Comparison of ENCODE assay signal across 20 mouse cellular contexts in the genomic region with DNA sequence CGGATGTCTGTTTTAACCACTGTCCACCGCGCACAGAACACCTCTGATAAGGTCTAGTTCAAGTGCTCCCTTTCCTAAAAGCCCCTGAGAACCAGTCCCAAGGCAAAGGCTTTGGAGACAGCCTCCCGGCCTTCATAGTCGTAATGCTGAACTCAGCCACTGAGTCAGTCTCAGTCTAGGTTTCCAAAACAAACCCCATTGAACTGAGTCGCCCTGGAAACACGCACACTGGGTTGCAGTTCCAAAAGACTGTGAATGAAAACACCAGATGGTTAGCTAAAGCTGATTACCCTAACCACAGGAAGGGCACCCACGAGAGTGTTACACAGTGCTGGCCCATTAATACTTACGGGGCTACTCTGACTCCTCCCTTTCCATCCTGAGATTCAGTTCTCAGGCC. TPM values are rescaled to one million over a fixed set of nuclear protein-coding genes. Genes with fewer than 3 reads are reported as not detected.
DNase-seq lines count a peak whose midpoint lies in the region; ATAC-seq and TF ChIP-seq lines count a peak whose summit lies in the region.
"Had no signal": no experiment of that assay in that cellular context is flagged by ENCODE, and none has a peak within 500 bp of the region (broad histone marks: within the 10 kb centered on the region; RNA-seq: fewer than 3 reads in every experiment).

No protein-coding gene starts in this region.

- H3K9ac ChIP-seq in stomach, postnatal 0 days (ENCODE audit: low read length), result no peak overlapping the region
- H3K9ac ChIP-seq: heart, embryonic 15.5 days; hindbrain, embryonic 14.5 days; lung, embryonic 14.5 days had no signal

- 88% methylated on average over 9 of the region's 9 CpGs for WGBS in stomach, postnatal 0 days

- ATAC-seq in stomach, postnatal 0 days (ENCODE audit: low FRiP score, low TSS enrichment), result no peak
- ATAC-seq: Patski had no signal

- no peak for TF ChIP-seq CTCF in stomach, postnatal 0 days (IDR thresholded peaks at IDR 0.05; ENCODE audit: low read depth)

- no peak overlapping the region for H3K27ac ChIP-seq in stomach, postnatal 0 days (replicated peaks)
- H3K27ac ChIP-seq: heart, embryonic 15.5 days; hindbrain, embryonic 14.5 days; macrophage had no signal

- H3K36me3 ChIP-seq in stomach, postnatal 0 days (ENCODE audit: control insufficient read depth, insufficient read depth, low read length), result 0 out of 2 replicates have a peak, but pooled peaks cover 2% of the 10 kb centered on the region
- H3K36me3 ChIP-seq: heart, embryonic 15.5 days had no signal

- no peaks in the 10 kb centered on the region for H3K4me1 ChIP-seq in stomach, postnatal 0 days (replicated peaks; ENCODE audit: control insufficient read depth, insufficient read depth)

- no peaks in the 10 kb centered on the region for H3K9me3 ChIP-seq in stomach, postnatal 0 days (ENCODE audit: control insufficient read depth, low read length)
- H3K9me3 ChIP-seq: heart, embryonic 15.5 days had no signal

- H3K4me2 ChIP-seq in stomach, postnatal 0 days (replicated peaks; ENCODE audit: low read depth), result no peak overlapping the region
- H3K4me2 ChIP-seq: heart, embryonic 15.5 days; hindbrain, embryonic 14.5 days; lung, embryonic 14.5 days had no signal

- intact Hi-C loops in heart, postnatal 14 days (cut with DNase I), result no loop called here

- DNase-seq in heart, adult 11 months, result peak; percentile 93
- no peak for DNase-seq in heart, postnatal 14 days
- peak; percentile 8 for DNase-seq in retina, postnatal 1 day
- no peak for DNase-seq in retina, embryonic 14.5 days (ENCODE audit: low spot score)
- DNase-seq in layer of hippocampus, adult 8-10 months (ENCODE audit: low spot score in 2 of 2), result peak; percentile 23
- DNase-seq in stomach, postnatal 0 days (ENCODE audit: low spot score), result no peak
- no peak for DNase-seq in cerebellum, postnatal 14 days
- DNase-seq: adrenal gland, postnatal 36 days; cerebellum, postnatal 36 days; gastrocnemius, postnatal 14 days; kidney, adult 8-10 months; kidney, postnatal 36 days; liver; lung, embryonic 14.5 days; midbrain, embryonic 14.5 days had no signal

- no peaks in the 10 kb centered on the region for H3K27me3 ChIP-seq in stomach, postnatal 0 days (ENCODE audit: control insufficient read depth, insufficient read depth, low read length)
- H3K27me3 ChIP-seq: CH12.LX; heart, embryonic 15.5 days; Patski had no signal

- no peak overlapping the region for H3K4me3 ChIP-seq in stomach, postnatal 0 days (ENCODE audit: low read depth, low read length)
- H3K4me3 ChIP-seq: heart, embryonic 15.5 days had no signal

- TF ChIP-seq EP300 in stomach, postnatal 0 days (optimal IDR thresholded peaks at IDR 0.05), result no peak

RNA-seq across cellular contexts. Expression of a gene that starts 51.2 kb away (rescaled TPM):
- 10 to 100 TPM; 25.3 to 26.8 TPM for total RNA-seq in heart, postnatal 14 days (2021)
- 1 to 10 TPM; 5.3 to 7.2 (median 6.8) TPM for total RNA-seq in layer of hippocampus, adult 8-10 months (2022)
- polyA plus RNA-seq in stomach, postnatal 0 days (2015; fragmentation: Nextera tagmentation; extraction: Ambion mirVana), result 22.9 and 25.8 TPM in 2 replicates

Comparison
In these comparisons a context has a peak if more than half of its experiments do, and no peak if none do; other contexts are left out.
1. DNase-seq: peak in heart, adult 11 months (single experiment), retina, postnatal 1 day (single experiment) and layer of hippocampus, adult 8-10 months (2 of 2); none in heart, postnatal 14 days (0 of 2), retina, embryonic 14.5 days (single experiment), stomach, postnatal 0 days (single experiment) and cerebellum, postnatal 14 days (0 of 2).